Mouse (Mus musculus): ENCODE results near the gene Gm17606.

Gene Gm17606

DNA sequence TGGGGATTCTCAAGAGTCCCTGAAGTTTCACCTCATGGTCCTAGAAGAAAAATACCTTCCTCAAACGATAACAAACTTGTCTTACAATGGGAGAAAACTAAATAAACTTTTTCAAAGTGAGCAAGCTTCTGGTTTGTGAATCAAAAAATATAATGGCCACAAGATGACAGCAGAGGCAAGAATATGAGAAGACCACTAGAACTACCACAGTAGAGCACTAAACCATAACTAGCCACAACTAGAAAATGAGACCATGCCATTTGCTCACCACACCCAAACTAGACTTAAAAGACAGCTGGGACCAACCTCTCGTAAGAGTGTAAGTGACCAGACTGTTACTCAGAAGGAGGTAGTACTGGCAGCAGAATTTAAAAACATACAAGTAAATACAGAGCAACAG, 19.3 kb downstream of the Gm17606 start:
- peak; percentile 66 for DNase-seq (ENCODE audit: low read depth, low spot score)

DNA sequence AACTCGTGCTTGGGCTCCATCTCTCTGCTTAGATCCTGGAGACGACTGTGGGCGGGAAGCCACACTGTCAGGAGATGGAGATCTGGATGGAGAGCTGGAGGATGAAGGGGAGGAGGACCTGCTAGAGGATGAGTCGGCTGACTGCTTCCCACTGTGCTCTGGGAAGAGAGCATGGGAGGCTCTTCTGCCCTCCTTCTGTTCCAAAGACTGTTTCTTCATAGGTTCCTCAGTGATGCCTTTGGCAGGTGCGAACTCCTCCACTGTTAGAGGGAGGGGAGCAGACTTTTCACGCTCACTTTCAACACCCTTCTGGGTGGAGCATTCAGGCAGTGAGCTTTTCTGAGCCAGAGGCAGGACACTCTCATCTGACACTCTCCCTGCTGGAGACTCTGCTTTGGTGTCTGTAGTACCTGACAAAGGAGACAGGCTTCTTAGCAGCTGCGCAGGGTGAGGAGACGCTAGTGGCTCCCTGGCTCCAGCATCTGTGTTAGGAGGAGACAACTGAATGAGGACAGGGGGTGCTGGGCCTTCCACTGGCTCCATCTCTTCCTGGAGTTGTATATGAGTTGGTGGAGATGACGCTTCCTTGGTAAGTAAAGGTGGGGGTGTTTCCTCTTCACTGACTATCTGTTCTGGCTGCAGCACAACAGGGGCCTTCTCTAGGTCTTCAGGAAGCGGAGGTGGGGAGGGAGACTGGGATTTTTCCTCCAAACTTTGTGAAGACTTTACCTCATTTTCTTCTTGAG, 23.9 kb downstream of the Gm17606 start:
- no peak for DNase-seq (ENCODE audit: low read depth, low spot score)

DNA sequence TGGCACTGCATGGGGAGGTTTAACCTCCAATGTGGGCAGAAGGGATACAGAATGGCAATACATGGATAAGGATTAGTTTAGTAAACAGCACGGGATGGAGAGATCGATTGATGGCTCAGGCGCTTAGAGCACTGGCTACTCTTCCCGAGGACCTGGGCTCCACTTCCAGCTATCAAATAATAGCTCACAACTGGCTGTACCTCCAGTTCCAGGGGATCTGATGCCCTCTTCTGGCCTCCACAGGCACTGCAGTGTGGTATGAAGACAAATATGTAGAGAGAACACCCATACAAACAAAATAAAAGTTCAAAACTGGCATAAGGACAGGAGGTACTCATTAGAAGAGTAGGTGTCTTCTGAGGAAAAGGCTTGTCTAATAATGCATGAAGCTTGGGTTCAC, 28.6 kb downstream of the Gm17606 start:
- peak; percentile 63 for DNase-seq (ENCODE audit: low read depth, low spot score)

DNA sequence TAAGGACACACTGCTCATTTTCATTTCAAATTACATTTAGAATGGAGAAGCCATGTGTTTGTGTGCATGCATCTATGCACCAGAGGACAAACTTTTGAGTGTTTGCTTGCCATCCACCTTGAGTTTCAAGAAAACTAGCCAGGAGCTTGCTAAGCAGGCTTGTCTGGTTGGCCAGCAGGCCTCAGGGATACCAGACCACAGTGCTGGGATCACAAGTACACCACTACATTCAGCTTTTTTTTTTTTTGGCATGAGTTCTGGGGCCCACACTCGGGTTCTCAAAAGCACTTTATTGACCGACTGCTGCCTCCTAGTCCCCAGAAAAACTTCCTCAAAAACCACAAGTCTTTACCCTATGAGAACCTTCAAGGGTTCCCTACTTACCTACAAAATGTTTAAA, 33.6 kb downstream of the Gm17606 start:
- DNase-seq (ENCODE audit: low read depth, low spot score): no peak

DNA sequence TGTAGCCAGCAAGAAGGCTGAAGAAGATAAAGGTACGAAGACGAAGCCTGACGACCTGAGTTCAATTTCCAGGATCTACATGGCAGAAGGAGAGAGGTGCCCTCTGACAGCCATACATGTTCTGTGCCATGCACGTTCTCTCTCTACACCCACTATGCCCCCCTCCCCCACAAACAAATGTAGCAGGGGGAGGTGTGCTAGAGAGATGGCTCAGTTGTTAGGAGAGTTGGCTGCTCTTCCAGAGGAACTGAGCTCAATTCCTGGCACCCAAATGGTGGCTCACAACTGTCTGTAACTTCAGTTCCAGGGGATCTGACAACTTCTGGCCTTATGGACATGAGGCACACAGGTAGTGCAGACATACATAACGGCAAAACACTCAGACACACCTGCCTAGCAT, 35.5 kb downstream of the Gm17606 start:
- no peak for DNase-seq (ENCODE audit: low read depth, low spot score)

DNA sequence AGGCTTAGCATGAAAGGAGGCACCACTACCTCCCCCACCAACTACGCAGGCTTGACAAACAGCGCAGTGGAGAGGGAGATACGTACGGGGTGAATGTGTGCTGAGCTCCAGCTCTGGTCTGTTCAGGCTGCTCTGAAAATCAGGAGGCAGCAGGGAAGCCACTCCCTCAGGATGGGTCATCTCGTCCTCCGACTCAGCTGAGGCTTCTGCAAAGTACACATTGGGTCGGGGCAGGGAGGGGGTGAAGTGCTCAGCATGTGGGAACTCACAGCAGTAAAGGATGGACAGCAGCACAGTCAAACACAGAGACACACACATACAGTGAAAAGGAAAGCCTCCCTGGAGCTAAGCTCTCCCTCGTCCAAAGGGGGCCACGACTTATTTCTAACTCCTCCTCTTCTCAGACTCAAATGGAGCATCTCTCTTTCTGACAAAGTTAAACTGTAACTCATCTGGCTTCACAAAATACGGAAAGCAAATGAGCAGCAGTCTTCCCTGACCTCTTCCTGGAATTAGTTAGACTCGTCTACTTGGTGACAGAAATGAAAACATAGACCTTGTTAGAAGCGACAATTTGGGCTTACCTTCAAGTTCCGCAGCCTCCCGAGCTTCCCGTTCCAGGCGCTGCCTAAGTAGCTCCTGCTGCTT, 38.0 kb downstream of the Gm17606 start:
- DNase-seq (ENCODE audit: low read depth, low spot score): peak; percentile 36

DNA sequence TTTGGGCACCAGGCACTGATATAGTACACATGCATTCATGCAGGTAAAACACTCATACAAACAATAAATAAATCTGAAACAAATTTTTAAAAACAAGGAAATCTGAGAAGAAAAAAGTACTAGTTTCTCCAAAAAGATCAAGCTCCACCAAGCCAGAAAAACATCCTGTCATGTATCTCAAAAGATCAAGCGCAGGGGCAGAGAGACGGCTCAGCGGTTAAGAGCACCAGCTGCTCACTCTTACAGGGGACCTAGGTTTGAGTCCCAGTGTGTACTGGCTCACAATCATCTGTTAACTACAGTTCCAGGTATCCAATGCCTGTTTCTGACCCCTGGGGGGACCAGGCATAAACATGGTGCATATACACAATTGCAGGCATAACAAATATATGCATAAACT, 41.6 kb downstream of the Gm17606 start:
- DNase-seq (ENCODE audit: low read depth, low spot score): no peak

DNA sequence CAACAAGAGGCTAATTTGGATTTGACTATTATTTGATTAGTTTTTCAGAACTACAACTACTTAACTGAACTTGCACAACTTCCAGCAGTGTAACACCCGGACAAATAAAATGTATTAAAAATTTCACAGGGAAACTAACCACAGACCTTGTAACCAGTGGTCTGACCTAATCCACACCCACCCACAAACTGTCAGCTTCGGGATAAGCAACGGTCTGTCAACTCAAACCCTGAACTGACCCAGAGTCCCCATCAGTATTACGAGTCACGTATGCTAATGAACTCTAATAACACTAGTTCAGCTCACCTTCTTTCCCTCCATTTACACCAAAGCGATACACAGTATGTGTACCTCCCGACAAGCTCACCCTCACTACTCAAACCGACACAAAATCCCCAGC, 44.7 kb downstream of the Gm17606 start:
- DNase-seq (ENCODE audit: low read depth, low spot score): no peak

DNA sequence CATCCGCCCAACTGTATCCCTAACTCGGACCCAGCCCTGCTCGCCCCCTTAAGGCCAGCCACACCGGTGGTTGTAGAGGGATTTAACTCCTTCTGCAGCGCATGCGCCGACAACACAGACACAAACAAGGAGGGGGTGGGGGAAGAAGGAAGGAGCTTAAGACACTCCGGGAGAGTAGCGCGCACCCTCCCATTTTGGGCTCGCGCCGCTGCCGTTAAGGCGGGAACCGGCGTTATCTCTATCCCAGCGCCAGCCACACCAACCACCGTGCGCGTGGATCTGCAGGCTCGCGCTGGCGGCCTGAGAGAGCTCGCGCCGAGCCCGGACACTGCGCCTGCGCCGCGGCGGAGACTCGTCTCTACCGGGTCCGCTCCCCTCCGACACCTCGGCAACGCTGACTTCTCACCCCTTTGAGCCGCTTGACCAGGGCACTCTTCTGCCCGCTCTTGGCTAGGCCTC, 45.3 kb downstream of the Gm17606 start, which contains the start of gene 1700123O20Rik:
Gene 1700123O20Rik (plus strand): TSS at position 154 of the 459 bp plus-strand sequence.
- DNase-seq (ENCODE audit: low read depth, low spot score): peak; percentile 97

DNA sequence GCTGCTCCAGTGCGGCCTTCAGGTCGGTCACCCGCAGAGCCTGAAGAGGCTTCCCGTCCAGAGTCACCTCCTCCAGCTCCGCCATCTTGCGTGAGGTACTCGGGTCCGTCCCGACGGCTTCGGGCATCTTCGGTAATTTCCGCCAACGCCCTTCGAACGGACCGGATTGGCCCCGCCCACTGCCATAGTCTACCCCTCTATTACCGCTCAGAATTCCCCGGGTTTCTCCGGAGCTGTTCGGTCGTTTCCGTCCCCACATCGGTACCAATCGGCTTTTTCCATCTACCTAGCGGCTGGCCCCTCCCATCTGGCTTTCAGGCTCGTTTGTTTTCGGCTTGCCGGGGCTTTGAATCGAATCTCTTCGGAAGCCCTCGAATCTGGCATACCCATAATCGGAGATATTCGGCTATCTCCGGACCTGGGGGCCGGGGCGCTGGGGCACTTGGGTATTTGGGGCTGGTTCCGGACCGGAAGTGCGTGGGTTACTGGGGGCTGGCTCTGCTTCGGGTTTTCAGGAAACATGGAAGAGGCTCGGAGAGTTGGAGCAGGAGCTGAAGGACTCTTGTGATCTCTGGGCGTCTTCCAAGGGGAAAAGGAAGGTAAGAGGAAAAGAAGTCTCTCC, 45.9 kb downstream of the Gm17606 start, which contains the start of gene Acin1:
Gene Acin1 (minus strand): TSS at position 410 of the 622 bp plus-strand sequence.
- peak; percentile 98 for DNase-seq (ENCODE audit: low read depth, low spot score)

DNA sequence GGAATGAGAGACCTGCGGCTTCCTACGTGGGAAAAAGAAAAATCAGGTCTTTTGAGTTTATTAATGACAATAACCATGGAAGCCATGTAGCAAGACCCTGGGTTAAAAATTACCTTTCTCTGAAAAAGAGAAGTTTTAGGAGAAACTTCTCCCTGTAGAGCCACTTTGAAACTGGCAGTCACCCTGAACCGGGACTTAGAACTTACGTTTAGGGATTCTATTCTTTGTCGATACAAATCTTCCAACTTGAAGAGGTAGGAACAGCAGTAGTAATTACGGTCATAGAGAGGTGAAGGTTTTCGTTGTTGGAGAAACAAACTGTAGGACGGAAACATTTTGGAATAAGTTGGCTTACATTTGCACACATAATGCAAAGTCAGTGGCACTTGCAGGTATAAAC, 46.5 kb downstream of the Gm17606 start:
- DNase-seq (ENCODE audit: low read depth, low spot score): no peak

DNA sequence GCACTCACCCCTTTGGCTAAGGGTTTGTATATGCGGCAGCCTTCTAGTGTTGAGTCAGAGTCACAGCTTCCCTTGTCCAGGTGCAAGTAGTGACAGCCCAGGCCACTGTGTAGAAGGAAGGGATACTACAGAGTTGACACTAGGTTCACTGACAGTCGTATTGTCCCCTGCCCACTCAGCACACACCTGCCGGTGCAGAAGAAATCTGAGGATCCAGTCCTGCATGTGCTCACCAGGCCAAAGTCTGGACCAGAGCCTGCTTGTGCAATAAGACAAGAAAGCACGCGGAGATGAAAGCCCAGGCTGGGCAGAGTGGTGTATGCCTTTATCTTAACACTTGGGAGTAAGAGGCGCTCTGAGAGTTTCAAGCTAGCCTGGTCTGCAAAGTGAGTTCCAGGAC, 54.3 kb downstream of the Gm17606 start:
- no peak for DNase-seq (ENCODE audit: low read depth, low spot score)

DNA sequence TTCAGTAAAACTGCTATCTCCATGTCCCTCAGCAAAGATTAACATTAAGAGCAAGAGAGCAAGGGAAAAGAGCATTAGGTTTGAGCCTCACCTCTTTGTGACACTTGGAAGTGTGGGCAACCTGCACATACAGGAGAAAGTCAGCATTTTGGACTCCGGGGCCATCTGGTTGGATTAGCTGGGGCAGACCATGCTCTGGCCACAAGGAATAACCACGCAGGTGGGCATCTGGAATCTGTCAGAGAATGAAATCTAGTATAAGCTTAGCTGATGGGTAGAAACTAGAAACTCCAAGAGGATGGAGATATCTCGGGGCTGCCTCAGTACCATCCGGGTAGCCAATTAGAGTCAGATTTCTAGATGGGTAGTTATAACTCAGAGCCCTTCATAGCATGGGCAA, 56.0 kb downstream of the Gm17606 start:
- no peak for DNase-seq (ENCODE audit: low read depth, low spot score)
